Mouse (Mus musculus): Measurements from ENCODE around the gene Lrtm2.
"Not testable (repeated sequence)": the region's sequence is repeated elsewhere in the genome, so short reads cannot be mapped to it uniquely, and the experiment has no call there.

Lrtm2 gene

DNA sequence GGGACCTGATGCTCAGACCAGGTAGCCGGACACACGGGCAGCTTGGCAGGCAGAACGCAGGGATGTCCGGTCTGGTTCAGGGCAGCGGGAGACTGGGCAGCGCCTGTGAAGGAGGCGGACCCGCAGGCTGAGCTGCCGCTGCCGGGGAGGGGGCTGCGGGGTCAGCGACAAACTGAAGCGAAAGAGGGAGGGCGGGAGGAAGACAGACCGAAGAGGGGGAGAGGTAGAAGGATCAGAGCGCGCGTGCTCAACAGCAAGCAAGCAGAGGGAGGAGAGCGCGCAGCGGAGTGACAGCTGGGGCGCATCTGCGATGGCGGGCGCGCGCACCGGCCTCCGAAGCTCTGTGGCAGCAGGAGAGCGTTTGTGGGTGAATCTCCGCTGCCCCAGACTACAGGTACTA lies at the start of gene Lrtm2:
Gene Lrtm2, minus strand, starts transcription at position 261 of the 400 bp plus-strand sequence.
- peak; percentile 45 to 53 for DNase-seq

DNA sequence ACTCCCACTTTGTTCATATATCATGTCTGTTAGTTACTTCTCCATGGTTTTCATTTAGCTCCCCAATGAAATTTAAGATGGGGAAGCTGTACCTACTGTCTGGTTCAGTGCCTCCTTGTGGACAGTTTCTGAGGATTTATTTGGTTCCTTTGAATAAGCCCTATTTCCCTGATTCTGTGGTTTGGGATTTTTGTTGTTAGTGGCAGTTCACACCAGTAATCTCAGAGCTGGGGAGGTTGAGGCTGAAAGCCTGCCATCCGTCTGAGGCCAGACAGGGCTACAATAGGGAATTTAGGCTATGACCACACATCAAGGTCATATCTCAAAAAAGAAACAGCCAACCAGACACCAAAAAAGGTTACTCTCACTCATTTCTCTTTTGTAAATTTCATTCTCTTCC lies 48.1 kb upstream of the Lrtm2 start:
- DNase-seq: no peak

DNA sequence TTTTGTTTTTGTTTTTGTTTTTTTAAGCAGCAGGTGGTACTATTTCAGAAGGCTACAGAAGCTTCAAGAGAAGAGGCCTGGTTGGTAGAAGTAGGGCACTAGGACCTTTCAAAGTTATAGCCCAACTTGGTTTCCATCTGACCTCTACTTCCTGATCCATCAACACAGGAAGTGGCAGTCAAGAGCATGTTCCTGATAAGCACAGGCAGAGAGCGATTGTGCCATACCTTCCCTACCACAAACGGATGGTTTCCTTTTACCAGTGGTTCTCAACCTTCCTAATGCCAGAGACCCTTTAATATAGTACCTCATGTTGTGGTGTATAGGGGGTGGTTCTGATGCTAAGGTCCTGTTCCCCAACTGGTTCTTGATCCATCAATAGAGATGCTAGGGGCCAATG lies 47.0 kb upstream of the Lrtm2 start:
- DNase-seq: no peak

DNA sequence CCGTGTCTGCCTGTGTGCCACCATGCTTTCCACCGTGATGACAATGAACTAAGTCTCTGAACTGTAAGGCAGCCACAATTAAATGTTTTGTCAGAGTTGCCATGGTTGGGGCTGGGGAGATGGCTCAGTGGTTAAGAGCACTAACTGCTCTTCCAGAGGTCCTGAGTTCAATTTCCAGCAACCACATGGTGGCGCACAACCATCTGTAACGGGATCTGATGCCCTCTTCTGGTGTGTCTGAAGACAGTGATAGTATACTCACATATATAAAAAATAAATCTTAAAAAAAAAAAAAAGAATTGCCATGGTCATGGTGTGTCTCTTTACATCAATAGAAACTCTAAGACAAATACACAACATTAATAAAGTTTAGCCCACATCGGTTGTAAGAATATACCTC lies 44.5 kb upstream of the Lrtm2 start:
- DNase-seq: no peak

DNA sequence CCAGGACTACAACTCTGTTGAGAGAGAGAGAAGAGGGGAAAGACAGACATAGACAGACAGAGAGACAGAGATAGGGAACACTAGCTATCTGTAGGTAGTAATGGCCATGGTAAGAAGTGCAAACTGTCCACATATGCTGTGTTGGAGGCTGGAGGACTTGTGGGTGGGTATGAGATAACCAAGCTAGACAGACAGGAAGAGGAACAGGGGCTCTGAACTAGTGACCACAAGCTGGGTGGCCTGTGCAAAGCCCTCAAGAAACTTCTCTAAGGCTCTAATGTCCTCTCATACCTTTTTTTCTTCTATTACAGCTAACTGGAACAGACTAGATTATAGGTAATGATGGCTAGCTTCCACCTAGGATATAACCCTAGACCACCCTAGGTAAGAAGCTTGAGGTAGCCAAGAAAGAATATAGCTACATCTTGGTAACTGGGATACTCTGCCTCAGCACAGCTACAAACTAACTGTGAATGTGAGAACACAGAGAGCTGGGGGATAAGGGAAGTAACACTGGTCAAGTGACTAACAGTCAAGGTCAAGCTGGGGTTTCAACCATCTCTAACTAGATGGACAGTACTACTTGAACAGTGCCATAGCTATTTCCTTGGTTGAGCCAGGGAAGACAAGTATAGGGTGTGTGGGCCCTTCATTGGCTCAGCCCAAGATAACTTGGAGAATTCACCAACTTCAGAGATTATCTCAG lies 42.6 kb upstream of the Lrtm2 start:
- DNase-seq: no peak

DNA sequence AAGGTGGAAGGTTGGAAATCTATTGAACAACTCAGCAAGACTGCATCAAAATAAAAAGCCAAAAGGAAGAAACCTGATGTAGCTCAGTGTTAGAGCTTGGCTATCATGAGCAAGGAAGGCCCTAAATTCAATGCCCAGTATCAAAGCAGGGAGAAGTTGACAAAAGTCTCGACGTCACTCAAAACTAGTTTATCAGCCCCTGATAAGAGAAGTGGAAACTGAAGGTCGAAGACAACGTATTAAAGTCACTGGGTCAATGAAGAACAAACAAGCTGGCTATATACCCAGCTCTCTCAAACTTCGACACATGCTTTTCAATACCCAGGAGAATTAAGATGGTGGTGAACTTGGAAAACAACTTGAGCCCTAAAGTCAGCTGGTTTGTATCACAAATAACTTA lies 41.7 kb upstream of the Lrtm2 start:
- no peak for DNase-seq

DNA sequence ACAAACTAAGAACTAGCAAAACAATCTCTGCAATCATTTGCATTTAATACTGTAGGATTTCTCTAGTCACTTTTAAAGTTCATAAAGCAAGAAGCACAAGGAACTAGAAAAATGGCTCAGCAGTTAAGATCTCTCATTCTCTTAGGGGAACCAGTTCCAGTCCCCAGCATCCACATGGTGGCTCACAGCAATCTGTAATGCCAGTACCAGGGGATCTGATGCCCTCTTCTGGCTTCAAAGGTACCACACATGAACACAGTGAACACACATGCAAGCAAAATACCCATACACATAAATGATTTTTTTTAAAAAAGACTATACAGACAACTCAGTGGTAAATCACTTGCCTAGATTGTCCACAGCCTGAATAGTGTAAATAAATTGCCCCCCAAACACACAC lies 41.1 kb upstream of the Lrtm2 start:
- no peak for DNase-seq

DNA sequence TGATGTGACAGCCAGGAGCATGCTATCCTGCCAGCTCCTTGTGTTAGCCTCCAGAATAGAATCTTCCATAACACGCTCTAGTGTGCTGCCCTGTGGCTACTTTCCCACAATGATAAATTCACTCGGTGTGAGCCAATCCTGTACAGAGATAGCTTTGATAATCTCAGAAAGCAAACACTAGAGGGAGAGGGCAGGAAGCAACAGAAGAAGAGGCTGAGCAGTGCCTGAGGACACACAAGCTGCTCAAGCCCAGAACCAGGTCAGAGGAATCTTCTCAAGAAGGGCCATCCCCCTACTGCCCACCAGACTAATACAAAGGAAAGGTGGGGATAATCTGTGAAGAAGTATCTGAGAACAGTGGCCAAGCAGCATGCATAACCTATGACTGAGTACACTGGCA lies 36.8 kb upstream of the Lrtm2 start:
- no peak for DNase-seq

DNA sequence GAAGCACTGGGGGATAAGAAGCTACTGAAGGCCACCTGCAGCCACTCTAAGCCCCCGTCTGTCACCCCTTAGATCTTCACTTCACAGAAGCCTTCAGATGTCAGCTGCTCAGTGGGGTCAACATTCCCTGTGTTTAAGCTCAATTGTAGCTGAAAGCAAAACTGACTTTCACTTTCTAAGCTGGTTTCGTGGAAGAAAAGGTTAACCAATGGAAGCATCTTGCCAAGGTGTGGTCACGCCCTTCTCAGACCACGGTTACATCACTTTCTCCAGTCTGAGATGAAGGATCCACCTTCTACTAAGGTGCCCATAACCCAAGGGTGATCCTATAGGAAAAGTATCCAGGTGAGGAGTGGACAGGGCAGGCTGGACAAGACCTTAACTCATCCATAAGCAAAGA lies 36.2 kb upstream of the Lrtm2 start:
- not testable (repeated sequence) for DNase-seq

DNA sequence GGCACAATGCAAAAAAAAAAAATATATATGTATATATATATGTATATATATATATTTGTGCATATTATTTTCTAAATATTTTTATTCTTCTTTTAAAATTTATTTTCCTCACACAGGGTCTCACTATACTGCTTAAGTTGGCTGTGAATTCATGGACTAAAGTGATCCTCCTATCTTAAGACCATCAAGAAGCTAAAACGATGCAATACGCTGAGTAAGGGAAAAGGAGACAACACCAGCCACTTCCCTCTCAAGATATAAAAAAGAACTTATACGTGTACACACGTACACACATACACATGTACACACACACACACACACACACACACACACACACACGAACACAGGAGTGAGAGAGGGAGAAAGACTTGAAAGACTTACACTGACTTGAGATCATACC lies 33.0 kb upstream of the Lrtm2 start:
- no peak for DNase-seq

DNA sequence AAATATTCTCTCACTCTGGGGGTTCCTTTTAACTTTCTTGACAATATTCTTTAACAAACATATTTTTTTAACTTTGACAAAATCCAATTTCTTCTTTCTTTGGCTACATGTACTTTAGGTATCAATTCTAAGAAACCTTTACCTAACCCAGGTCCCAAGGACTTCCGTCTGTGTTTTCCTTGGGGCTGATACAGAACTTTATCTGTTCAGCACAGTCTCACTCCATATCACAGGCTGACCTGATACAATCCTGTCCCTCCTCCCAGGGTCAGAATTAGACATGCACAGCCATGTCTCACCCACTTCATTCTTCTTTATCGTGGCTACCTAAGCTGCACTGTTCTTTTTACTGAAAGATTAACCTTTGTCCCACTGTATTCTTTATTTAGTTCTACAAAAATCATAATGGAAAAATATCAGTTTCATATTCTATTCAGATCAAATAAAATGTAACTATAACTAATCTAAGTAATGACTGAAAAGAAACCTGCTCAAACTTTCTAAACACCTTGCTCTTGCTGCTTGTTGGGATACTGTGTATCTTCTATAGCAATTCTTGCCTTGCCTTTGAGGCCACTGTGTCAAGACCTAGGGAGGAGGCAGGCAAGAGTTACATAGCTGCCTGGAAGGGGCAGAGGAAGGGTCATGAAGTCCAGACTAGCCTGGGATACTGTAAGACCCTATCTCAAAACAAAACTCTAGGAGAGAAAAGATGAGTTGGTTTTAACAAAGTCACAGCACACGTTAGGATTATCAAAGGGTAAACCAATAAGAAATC lies 30.5 kb upstream of the Lrtm2 start:
- DNase-seq: no peak

DNA sequence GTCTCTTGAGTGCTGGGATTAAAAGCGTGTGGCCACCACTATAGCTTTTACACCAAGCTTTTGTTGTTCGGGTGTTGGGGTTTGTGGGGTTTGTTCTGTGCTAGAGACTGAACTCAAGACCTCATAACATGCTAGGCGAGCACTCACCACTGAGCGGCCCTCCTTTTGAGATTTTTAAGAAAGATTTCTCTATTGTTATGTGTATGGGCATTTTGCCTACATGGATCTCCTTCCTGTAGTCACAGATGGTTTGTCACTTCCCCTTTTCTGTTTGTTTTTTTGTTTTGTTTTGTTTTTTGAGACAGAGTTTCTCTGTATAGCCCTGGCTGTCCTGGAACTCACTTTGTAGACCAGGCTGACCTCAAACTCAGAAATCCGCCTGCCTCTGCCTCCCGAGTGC lies 29.7 kb upstream of the Lrtm2 start:
- DNase-seq: not testable (repeated sequence)

DNA sequence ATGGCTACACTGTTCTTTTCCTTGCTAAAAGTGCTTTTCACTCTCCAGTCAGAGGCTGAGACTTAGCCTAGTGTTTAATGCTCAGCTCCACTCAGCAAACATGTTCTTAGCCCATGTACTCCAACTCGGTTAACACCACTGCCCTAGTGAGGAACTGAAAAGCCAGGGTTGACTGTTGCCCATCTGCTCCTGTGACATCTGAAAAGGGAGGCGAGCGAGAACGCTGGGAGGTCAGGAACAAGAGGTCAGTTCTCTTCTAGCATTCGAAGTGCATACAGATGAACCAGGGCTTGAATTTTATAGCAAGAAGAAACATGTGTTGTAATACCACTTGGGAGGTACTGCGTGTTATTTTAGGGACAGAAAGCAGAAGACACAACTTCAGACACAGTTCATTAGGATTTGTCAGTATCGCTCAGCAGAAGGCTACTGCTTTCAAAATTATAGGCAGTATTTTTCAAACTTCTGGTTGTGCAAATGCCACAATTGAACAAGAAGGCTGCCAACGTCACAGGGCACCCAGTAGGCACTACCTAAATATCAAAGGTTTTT lies 27.5 kb upstream of the Lrtm2 start:
- no peak for DNase-seq

DNA sequence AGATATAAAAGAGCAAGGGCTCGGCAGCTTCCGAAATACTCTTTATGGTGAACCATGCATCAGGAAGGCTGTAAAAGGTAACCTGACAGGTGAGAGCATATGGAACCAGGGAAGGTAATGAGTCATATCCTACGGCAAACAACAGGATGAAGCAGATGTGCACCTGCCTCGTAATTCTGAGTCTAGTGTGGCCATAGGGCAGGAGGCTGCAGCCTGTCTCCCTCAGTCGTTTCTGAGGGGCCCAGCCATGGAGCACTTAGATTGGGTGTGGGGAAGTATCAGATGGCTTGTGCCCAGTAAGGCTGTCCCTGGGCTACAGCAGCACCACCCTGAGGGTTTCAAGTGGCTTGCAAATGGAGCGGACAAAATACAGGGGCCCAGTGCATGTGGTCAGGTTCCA lies 21.9 kb upstream of the Lrtm2 start:
- DNase-seq: no peak

DNA sequence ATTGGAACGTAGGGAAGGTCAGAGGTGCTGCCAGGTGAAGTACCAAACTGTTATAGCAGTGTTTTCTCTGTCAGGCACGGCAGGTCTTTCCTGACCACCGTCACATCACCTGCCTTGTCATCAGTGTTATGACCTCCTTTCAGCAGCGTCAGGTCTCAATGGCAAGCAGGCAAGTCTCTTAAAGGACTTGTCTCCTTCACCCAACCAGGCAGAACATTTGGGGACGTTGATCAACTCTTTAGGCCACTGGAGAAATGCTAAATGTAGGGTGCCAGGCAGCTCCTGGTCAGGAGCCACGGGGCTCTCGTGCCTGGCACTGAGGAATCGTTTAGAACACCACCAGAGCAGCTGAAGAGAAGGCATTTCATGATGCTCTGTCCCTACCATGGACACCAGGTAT lies 21.1 kb upstream of the Lrtm2 start:
- DNase-seq: no peak

DNA sequence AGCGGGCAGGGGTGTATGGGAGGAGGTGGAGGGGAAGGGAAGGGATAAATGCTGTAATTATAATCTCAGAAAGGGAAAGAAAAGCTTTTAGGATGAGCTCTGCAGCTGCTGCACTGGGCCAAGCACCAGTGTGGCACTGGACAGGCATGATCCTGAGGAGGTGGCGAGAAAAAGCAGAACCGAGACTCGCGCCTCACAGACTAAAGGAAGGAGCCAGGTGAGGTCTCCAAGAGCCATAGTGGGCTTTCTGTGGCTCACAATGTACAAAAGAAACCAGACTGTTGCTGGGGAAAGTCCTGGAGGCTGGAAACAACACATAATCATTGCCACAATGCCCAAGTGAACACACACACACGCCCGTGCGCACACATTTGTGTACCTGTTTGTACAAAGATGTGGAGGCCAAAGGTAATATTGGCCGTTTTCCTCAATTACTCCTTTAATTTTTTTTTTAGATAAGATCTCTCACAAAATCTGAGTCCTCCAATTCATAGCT lies 20.2 kb upstream of the Lrtm2 start:
- DNase-seq: no peak

DNA sequence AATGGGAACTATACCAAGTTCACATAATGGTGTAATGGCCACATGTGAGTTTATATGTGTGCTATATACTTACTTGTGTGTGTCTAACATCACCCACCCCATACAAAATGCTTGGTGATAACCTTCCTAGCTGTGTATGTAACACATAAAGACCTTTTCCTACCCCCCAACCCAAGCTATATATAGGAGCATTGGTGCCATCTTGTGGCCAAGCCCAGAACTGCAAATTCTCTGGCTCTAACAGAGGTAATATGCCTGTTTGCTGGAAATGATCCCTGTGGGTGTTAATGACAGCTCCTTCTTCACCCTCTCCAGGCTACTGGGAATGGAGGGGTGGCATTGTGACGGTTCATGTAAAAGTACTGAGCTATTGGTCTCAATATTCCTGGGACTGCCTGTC lies 17.7 kb upstream of the Lrtm2 start:
- peak; percentile 86 to 90 for DNase-seq

DNA sequence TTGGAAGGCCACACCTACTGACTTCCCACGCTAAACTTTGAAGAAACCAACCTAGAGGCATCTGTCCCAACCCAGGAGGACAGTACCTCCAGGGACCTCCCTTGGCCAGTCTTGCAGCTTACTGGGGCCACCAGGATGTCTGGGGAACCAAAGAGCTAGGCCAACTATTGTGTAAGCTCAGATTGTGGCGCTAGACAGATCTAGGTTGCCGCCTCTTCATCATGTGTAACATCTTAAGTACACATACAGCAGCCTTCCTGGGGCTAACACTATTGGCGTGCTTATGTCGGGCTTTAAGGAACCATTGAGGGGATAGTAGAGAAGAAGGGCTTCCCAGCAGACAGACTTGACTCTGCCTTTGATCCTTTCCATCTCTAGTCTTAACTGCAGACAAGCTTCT lies 17.2 kb upstream of the Lrtm2 start:
- no peak for DNase-seq

DNA sequence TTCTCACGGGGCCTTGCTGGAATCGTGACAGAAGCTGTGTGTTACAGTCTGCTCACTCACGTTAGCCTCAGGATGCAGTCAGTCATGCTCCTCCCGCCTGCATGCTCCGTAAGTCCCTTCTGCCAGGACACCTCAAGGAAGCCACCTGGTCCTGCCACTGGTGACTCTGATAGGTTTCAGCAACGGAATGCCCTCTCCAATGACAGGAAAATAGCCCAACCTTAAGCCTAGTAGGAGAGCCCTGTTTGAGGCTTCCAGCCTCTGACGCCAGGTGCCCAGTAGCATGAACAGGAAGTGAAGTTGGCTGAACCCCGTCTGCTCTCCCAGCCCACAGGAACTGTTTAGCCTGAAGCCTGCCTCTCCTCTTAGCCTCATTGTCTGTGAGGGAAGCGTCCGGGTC lies 15.7 kb upstream of the Lrtm2 start:
- peak; percentile 46 to 48 for DNase-seq

DNA sequence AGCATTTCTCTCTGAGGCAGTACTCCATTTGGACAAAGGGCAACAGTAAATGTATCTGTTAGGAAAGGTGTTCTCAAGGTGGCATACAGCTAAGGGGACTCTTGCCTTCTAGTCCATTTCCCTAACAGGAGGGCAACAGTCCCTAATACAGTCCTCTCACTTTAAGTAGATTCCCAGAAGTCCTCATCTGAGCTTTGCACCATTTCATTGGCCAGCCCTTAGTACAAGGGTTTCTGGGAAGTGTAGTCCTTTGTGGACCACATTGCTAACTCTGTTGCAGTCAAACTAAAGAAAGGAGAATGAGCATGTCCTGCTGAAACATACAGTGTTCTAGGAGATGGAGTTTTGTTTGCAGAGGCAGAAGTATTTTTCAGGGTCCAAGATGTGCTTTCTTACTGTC lies 10.8 kb upstream of the Lrtm2 start:
- DNase-seq: peak in 1 of 2 experiments; percentile 35

DNA sequence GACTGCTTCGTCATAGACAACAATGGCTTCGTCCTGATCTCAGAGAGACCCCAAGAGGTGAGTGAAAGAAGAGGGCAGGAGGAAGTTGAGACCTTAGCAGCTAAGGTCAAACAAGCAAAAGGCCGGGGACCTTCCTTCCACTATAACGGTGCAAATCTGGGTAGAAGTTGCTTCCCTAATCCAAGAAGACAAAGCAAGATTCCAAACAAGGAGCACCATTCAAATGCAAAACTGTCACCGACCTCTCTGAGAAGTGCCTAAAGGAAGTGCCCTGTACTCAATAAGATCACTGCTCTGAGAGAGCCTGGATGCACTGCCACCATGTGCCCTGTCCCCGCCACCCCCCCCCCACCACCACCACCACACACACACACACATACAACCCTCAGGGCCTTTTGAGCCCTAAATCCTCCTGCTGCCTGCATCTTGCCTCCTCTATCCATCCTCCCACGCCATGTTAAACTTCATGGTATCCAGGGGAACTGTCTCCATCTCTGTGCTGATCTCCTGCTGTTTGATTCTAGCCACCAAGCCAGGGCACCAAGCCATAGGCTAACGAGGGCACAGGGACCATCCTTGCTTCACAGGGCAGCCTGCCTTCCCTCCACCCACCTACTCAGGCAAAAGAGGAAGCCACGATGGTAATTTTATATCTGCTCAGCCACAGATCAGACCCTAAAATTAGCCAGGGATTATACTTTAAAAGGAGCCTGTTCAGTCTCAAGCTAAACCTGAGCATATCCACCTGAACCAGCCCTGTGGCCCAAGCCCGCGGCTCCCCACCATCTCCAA lies 7.8 kb upstream of the Lrtm2 start:
- no peak for DNase-seq

DNA sequence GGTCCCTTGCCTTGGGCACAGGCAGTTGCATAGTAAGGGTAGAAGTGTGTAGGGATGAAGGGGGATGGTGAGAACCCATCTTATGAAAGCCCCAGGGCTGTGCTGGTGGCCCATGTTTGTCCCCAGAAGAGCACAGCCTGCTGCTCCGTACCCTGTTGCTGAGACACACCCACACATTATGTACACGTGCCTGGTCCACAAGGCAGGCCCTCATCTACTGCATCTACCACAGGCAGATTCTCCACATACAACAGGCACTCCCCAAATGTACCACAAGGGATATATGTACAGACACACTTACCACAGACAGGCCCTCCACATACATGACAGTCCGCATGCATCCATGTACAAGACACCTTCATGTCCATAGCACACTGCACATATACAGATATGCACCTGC lies 6.7 kb upstream of the Lrtm2 start:
- no peak for DNase-seq

DNA sequence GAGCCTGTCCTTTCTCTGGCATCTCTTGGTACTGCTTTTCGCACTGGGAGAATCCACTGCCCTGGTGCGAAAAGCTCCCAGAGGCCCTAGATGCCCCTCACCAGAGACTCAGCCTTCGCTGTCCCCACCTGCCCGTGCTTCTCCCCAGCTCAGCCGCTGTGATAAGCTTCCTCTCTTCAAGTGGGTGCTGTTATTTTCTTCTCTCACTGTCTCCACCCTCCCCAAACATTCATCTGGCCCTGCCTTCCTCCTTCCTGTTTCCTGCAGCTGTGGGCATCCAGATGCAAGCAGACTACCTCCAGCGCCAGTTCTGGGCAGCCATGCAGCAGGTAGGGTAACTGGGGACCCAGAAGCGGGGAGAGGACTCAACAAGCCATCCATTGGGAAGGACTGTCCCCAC lies 5.6 kb upstream of the Lrtm2 start:
- no peak for DNase-seq

Data from cerebellum, postnatal 36 days (tissue).